Mouse (Mus musculus) urinary bladder, postnatal 25 days (tissue): ENCODE data around the gene Tex12.

Source experiments
- DNase-seq: peaks from one replicate; pipeline ENCODE4 v3.0.0; 2022; ENCODE audit warnings: low spot score

The Tex12 gene

DNA sequence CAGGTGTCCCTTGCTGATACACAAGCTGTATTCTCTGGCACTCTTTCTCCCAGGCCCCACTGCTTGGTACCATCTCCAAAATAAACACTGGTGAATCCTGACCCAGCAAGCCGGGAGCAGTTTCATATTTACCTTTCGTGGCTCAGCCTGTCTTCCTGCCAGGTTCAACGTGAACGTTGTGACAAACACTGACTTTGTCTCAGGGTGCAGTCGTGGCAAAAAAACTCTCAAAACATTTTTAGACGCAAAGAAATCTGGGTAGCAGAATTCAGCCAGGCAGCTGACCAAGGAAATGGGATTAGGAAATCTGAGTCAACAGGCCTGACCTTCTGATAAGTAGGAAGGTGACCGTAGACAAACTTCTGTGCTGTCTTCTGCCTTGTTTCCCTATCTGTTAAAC is 53.6 kb downstream of the Tex12 start:
- DNase-seq: no peak
